Mouse (Mus musculus) liver, embryonic 12.5 days (tissue): ENCODE measurements around the gene Leng1. TPM values are rescaled to one million over a fixed set of nuclear protein-coding genes. Genes with fewer than 3 reads are reported as not detected.

Experiments
- ATAC-seq: fragments of 200-750 bp; cut with Nextera tagmentation; 2 replicates; pipeline ENCODE4 v1.8.0; 2017; ENCODE audit warnings: moderate number of reproducible peaks, mild to moderate bottlenecking, moderate library complexity
- H3K27ac ChIP-seq: fragments of 300-500 bp; sonication (generic); 2 replicates; pipeline ENCODE4 v1.5.1; 2016; ENCODE audit warnings: mild to moderate bottlenecking
- H3K27me3 ChIP-seq: fragments of 300-500 bp; sonication (generic); replicated peaks from 2 replicates; pipeline ENCODE4 v1.6.1; 2016; ENCODE audit warnings: mild to moderate bottlenecking, moderate library complexity
- H3K36me3 ChIP-seq: fragments of 300-500 bp; sonication (generic); 2 replicates; pipeline ENCODE4 v1.6.1; 2016; ENCODE audit warnings: mild to moderate bottlenecking, moderate library complexity
- H3K4me1 ChIP-seq: fragments of 300-500 bp; sonication (generic); 2 replicates; pipeline ENCODE4 v1.6.1; 2016
- H3K4me2 ChIP-seq: fragments of 300-500 bp; sonication (generic); 2 replicates; pipeline ENCODE4 v1.6.1; 2016; ENCODE audit warnings: mild to moderate bottlenecking, moderate library complexity
- H3K4me3 ChIP-seq: fragments of 300-500 bp; sonication (generic); 2 replicates; pipeline ENCODE4 v1.5.1; 2016; ENCODE audit warnings: mild to moderate bottlenecking, moderate library complexity
- H3K9ac ChIP-seq: fragments of 300-500 bp; sonication (generic); 2 replicates; pipeline ENCODE4 v1.6.1; 2016; ENCODE audit warnings: mild to moderate bottlenecking, moderate library complexity
- H3K9me3 ChIP-seq: fragments of 300-500 bp; sonication (generic); replicated peaks from 2 replicates; pipeline ENCODE4 v1.6.1; 2016; ENCODE audit warnings: mild to moderate bottlenecking, moderate library complexity
- WGBS: fragments of 180-500 bp; shearing (Covaris S2); methylation state at CpG from one replicate; pipeline ENCODE4 v1.1.7; 2016; ENCODE audit not compliant: insufficient replicate concordance; 5-methylcytosine and 5-hydroxymethylcytosine counted together
- polyA plus RNA-seq: library from polyadenylated mRNA; unstranded; fragments of >200 nt; fragmentation: Nextera tagmentation; extraction: Ambion mirVana; gene quantifications from 2 replicates; pipeline ENCODE4 v1.2.1, GENCODE M21; 2016

Gene Leng1
- polyA plus RNA-seq, 1 experiment from 2014 or later = 11.6 TPM

DNA sequence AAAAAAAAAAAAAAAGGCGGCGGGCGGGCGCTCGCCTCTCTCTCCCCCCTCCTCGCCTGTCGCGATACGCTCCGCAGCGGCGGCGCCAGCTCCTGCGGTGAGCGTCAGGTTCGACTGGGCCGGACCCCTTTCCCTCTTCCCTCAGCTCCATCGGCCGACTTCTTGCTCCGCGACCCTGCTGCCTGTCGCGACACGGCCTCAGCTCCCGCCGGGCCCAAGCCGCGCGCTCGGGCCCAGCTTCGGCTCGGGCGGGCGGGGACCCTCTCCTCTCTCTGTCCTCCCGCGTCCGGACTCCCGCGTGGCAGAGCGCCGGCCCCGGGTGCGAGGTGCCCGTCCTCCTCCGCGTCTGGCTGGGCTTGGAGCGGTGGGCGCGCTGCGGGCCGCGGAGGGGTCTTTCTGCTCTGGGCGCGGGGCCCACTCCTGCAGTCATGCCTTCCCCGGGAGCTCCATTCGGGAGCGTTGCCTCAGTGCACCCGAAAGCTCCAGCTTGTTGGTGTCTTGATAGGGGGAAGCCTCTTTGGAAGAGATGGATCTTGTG, 20.1 kb downstream of the Leng1 start:
- H3K27ac ChIP-seq = peak overlapping the region; percentile 90
- peaks cover 50% of the 10 kb centered on the region for H3K4me1 ChIP-seq
- no peaks in the 10 kb centered on the region for H3K27me3 ChIP-seq
- no peak for ATAC-seq
- H3K4me2 ChIP-seq = peak overlapping the region; percentile 84
- H3K9ac ChIP-seq = peak overlapping the region; percentile 99
- peak overlapping the region; percentile 97 for H3K4me3 ChIP-seq
- under 1% methylated on average over 54 of the region's 58 CpGs for WGBS
- peaks cover 57% of the 10 kb centered on the region for H3K36me3 ChIP-seq
- no peaks in the 10 kb centered on the region for H3K9me3 ChIP-seq

DNA sequence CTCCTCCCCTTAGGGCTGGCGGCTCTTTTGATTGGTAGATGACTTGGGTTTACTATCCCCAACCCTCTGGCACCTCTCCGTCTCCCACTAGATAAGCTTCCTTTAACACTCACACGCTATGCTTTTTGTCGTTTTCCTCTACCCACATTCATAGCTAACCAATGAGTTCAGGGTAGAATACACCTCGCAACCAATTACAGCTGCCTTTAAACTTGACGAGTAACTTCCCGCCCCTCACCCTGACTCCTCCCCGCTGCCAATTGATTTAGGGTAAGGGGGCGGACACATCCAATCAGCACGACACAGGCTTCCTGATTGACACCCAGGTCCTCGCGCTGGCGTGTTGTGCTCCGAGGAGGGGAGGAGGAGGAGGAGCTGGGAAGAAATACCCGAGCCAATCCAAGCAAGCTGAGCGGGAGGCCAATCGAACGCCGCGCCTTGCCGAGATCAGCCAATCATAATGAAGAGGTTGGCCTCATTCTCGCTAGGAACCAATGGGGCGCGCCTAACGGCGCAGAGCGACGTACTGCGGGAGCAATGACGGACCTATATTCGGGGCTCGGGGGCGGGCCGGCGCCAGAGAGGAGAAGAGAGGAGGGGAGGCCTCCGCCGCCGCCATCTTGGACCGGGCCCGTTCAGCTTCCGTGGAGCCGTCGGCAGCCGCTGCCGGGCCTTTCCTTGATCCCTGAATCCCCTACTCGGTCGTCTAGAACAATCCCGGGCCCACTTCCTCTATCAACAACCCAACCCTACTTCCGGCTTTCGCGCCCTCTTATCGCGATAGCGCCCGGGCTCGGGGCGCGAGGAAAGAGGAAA, 20.8 kb downstream of the Leng1 start, which contains the start of gene Cnot3:
Gene Cnot3 (plus strand): TSS at position 597 of the 816 bp plus-strand sequence.
- WGBS = under 1% methylated on average over 51 of the region's 58 CpGs

GRCm38 (mm10) chr7:3644348-3644671, 21.3 kb downstream of the Leng1 start:
- Histone ChIP-seq H3K4me2 (peak overlapping the region; percentile 76), H3K4me1 (peaks cover 47% of the 10 kb centered on the region), H3K9ac (peak overlapping the region; percentile 42; the same call in 1 of the 2 replicates), H3K9me3 (no peaks in the 10 kb centered on the region), H3K27me3 (no peaks in the 10 kb centered on the region), H3K36me3 (peaks cover 59% of the 10 kb centered on the region), H3K27ac (peak overlapping the region; percentile 91), H3K4me3 (peak overlapping the region; percentile 97)
- no peak for ATAC-seq
- WGBS = 2% methylated on average over 11 of the region's 11 CpGs

More for the DNA sequence above, 20.8 kb downstream of the Leng1 start, which contains the start of gene Cnot3:
- Histone ChIP-seq H3K27ac (peak within 1 kb of the TSS; percentile 91), H3K4me2 (peak within 1 kb of the TSS; percentile 84), H3K4me3 (peak within 1 kb of the TSS; percentile 97), H3K36me3 (peaks cover 57% of the 10 kb centered on the region), H3K9ac (peak within 1 kb of the TSS; percentile 99), H3K4me1 (peaks cover 50% of the 10 kb centered on the region), H3K27me3 (no peaks in the 10 kb centered on the region), H3K9me3 (no peaks in the 10 kb centered on the region)
- peak; percentile 96 for ATAC-seq

DNA sequence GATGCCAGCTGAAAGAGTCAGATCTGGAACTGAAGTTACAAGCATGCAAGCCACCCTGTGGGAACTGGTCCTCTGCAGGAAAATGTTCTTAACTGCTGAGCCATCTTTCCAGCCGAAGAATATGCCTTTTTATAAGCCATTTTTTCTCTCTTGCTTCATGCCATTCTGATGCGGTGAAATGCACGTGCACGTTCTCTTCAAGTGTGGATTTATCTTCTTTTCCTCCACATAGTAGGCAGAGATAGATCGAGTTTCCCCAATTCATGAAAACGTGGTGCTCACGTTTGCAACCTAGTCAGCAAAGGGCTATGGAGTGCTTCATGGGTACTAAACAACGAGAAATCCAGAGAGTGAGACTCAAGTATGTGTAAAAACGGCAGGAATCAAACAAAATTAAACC, 21.8 kb downstream of the Leng1 start:
- H3K27me3 ChIP-seq = no peaks in the 10 kb centered on the region
- WGBS = 12% methylated on average over 9 of the region's 9 CpGs
- no peaks in the 10 kb centered on the region for H3K9me3 ChIP-seq
- H3K27ac ChIP-seq = peak overlapping the region; percentile 91
- peaks cover 60% of the 10 kb centered on the region for H3K36me3 ChIP-seq
- peaks cover 43% of the 10 kb centered on the region for H3K4me1 ChIP-seq
- peak overlapping the region; percentile 97 for H3K4me3 ChIP-seq
- no peak for ATAC-seq
- peak overlapping the region; percentile 76 for H3K4me2 ChIP-seq
- no peak overlapping the region for H3K9ac ChIP-seq

- H3K36me3 ChIP-seq = peaks cover 60% of the 10 kb centered on the region
- peak overlapping the region; percentile 76 for H3K4me2 ChIP-seq
- ATAC-seq = no peak
- H3K27me3 ChIP-seq = no peaks in the 10 kb centered on the region
- H3K4me1 ChIP-seq = peaks cover 38% of the 10 kb centered on the region
- H3K27ac ChIP-seq = no peak overlapping the region
- H3K9ac ChIP-seq = no peak overlapping the region
- WGBS = 38% methylated on average over 5 of the region's 5 CpGs
- H3K4me3 ChIP-seq = no peak overlapping the region
- no peaks in the 10 kb centered on the region for H3K9me3 ChIP-seq
Measured at GRCm38 (mm10) chr7:3643412-3643811, 22.2 kb downstream of the Leng1 start.

DNA sequence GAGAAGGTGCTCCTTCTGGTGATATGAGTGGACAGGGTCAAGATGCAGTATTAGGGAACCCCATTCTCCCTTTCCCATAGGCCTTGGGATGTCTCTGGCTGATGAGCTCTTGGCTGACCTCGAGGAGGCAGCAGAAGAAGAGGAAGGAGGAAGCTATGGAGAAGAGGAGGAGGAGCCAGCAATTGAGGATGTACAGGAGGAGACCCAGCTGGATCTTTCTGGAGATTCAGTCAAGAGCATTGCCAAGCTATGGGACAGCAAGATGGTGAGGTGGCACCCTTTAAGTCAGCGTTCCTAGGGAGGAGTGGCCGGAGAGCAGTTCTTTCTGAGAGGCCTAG, 35.2 kb downstream of the Leng1 start:
- peaks cover 26% of the 10 kb centered on the region for H3K4me1 ChIP-seq
- no peaks in the 10 kb centered on the region for H3K27me3 ChIP-seq
- WGBS = 37% methylated on average over 3 of the region's 3 CpGs
- H3K27ac ChIP-seq = peak overlapping the region; percentile 84; the same call in 1 of the 2 replicates
- peak overlapping the region; percentile 79 for H3K9ac ChIP-seq
- peak overlapping the region; percentile 95 for H3K4me2 ChIP-seq
- H3K4me3 ChIP-seq = peak overlapping the region; percentile 73
- no peaks in the 10 kb centered on the region for H3K9me3 ChIP-seq
- no peak for ATAC-seq
- H3K36me3 ChIP-seq = peaks cover 74% of the 10 kb centered on the region

DNA sequence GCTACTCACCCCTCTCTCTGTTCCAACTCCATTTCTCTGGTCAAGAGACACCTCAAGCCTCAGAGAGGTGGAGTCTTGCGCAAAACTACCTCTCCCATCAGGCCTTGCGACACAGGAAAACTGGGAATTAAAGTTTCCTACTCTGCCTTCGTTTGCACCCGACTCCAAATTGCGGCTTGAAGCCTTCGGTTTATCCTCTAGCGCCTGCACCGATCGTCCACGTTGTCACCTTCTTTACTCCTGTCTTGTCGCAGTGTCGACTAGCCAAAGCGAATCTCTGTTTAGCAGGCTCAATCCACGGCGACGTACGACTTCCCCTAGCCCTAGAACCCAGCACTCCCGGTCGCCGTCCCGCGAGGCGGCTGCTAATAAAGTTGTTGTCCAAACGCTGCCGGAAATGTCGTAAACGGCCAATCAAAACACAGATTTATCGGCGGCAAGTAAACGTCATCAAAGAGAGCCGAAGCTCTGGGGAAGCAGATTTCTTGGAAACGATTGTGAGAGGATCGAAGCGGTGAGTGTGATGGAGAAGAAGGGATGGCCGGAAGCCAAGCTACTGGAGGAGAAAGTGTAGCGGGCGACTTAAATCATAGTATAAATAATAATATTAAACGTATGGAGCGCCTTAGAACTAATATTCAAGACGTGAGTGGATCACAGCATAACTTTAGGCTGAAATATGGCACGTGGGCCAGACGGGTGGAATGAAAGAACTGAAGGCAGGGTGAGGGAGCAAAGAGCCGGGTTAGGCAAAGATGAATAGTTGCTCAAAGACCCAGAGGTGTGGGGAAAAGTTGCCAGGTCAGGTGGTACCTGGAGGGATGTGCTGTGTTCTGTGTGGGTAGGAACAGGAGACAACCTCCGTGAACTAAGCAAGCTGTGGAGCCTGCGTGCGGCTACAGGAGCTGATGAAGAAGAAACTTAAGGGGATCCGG, 35.8 kb downstream of the Leng1 start, which contains the start of the genes Tfpt and Prpf31:
Gene Tfpt (minus strand): TSS at position 387 of the 935 bp plus-strand sequence.
Gene Prpf31 (plus strand): TSS at position 443 of the 935 bp plus-strand sequence.
- H3K4me1 ChIP-seq = peaks cover 26% of the 10 kb centered on the region

DNA sequence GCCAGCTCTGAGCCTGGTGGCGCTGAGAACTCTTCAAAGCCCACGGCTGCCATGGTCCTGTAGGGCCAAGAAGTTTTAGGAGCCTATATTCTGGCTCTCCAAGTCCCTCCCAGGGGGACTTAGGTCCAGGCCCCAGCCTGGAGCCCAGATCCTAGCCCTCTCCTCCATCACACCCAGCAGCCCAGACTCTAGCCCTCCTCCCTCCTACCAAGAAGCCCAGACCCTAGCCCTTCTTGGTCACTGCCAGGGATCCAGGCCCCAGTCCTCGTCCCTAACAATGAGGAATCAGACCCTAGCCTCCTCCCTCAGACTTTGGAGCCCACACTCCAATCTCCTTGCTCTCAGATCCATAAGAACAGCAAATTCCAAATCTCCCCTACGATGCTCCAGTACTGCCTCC, 36.6 kb downstream of the Leng1 start:
- 36% methylated on average over 4 of the region's 4 CpGs for WGBS
- peaks cover 74% of the 10 kb centered on the region for H3K36me3 ChIP-seq
- H3K4me3 ChIP-seq = peak overlapping the region; percentile 73
- peaks cover 26% of the 10 kb centered on the region for H3K4me1 ChIP-seq
- H3K9me3 ChIP-seq = no peaks in the 10 kb centered on the region
- ATAC-seq = peak; percentile 27
- peak overlapping the region; percentile 79 for H3K9ac ChIP-seq
- H3K4me2 ChIP-seq = peak overlapping the region; percentile 95
- no peaks in the 10 kb centered on the region for H3K27me3 ChIP-seq
- H3K27ac ChIP-seq = peak overlapping the region; percentile 84

More for the DNA sequence above, 35.8 kb downstream of the Leng1 start, which contains the start of the genes Tfpt and Prpf31:
- H3K4me2 ChIP-seq = peak within 1 kb of the TSS; percentile 95
- H3K9me3 ChIP-seq = no peaks in the 10 kb centered on the region
- H3K27me3 ChIP-seq = no peaks in the 10 kb centered on the region
- peak within 1 kb of the TSS; percentile 73 for H3K4me3 ChIP-seq
- H3K27ac ChIP-seq = peak within 1 kb of the TSS; percentile 84
- H3K9ac ChIP-seq = peak within 1 kb of the TSS; percentile 79
- H3K36me3 ChIP-seq = peaks cover 74% of the 10 kb centered on the region
- ATAC-seq = peak; percentile 88
- WGBS = under 1% methylated on average over 47 of the region's 47 CpGs

GRCm38 (mm10) chr7:3617242-3617995, 48.2 kb downstream of the Leng1 start, which contains the start of gene Ndufa3:
Gene Ndufa3 (plus strand): TSS chr7:3617373.
- Histone ChIP-seq H3K27ac (peak within 1 kb of the TSS; percentile 79), H3K4me3 (peak within 1 kb of the TSS; percentile 82), H3K9ac (peak within 1 kb of the TSS; percentile 79), H3K4me1 (peaks cover 29% of the 10 kb centered on the region), H3K36me3 (peaks cover 38% of the 10 kb centered on the region), H3K27me3 (peaks cover 6% of the 10 kb centered on the region; the same call in 1 of the 2 replicates), H3K9me3 (no peaks in the 10 kb centered on the region), H3K4me2 (peak within 1 kb of the TSS; percentile 86)
- ATAC-seq = peak; percentile 94
- under 1% methylated on average over 32 of the region's 32 CpGs for WGBS

DNA sequence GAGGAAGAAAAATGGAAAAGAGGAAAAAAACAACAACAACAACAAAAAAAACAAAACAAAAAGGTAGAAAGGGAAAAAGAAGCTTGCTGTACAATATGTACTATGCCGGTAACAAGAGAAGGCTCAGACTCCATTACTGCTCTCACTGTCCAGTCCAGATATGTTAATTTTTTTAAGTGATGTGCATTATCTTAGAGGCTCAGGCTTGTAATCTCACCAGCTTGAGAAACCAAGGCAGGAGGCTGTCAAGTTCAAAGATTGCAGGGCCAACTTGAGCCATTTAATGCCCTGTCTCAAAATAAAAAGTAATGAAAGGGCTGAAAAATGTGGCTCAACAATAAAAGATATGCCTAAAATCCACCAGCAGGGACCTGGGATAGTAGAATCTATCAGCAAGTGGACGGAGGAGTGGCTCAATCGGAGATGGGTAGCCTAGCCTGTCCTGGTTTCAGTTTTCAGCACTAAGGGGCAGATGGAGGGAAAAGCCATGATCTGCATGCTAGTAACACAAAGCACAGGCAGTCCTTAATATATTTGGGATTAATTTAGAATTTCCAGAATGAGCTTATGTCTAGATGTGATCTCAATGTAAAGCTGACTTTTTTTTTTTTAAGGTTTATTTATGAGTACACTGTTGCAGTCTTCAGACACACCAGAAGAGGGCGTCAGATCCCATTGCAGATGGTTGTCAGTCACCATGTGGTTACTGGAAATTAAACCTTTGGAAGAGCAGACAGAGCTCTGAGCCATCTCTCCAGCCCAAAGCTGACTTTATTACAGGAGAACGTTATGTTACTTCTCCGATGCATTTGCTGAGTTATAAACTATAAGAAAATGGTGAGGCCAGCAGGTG, 49.0 kb downstream of the Leng1 start:
- peaks cover 29% of the 10 kb centered on the region for H3K4me1 ChIP-seq
- peak overlapping the region; percentile 82 for H3K4me3 ChIP-seq
- H3K9me3 ChIP-seq = no peaks in the 10 kb centered on the region
- peaks cover 6% of the 10 kb centered on the region; the same call in 1 of the 2 replicates for H3K27me3 ChIP-seq
- peak; percentile 18 for ATAC-seq
- H3K4me2 ChIP-seq = peak overlapping the region; percentile 86
- no peak overlapping the region for H3K27ac ChIP-seq
- H3K36me3 ChIP-seq = peaks cover 30% of the 10 kb centered on the region
- 29% methylated on average over 6 of the region's 6 CpGs for WGBS
- no peak overlapping the region for H3K9ac ChIP-seq
